8 mouse cellular contexts compared by ENCODE assay signal in genomic region chr7:45798931-45799330, GRCm38 (mm10). TPM values are rescaled to one million over a fixed set of nuclear protein-coding genes. Genes with fewer than 3 reads are reported as not detected.
A peak's percentile ranks its signal among the peaks of the same experiment; 100 is the strongest.
DNase-seq lines count a peak whose midpoint lies in the region; ATAC-seq and TF ChIP-seq lines count a peak whose summit lies in the region.

No protein-coding gene starts in this region.

- H3K36me3 ChIP-seq in lung, postnatal 0 days (ENCODE audit: insufficient read depth, low read length) = no peaks in the 10 kb centered on the region
- H3K36me3 ChIP-seq in intestine, postnatal 0 days (ENCODE audit: control insufficient read depth, insufficient read depth) = no peaks in the 10 kb centered on the region; the same call in 1 of the 2 replicates
- no peaks in the 10 kb centered on the region for H3K36me3 ChIP-seq in small intestine, adult 2 months (ENCODE audit: control insufficient read depth, insufficient read depth, low read length)

- DNase-seq in gastrocnemius, adult 2 months = no peak
- DNase-seq in gastrocnemius, postnatal 14 days = no peak
- DNase-seq in lung, postnatal 0 days (ENCODE audit: low spot score) = no peak
- no peak for DNase-seq in lung, adult 2 months

- no peak for TF ChIP-seq POLR2A in lung, adult 2 months (IDR thresholded peaks at IDR 0.05; ENCODE audit: borderline replicate concordance, extremely low read depth, low read depth, low read length)
- TF ChIP-seq POLR2A in small intestine, adult 2 months (IDR thresholded peaks at IDR 0.05; ENCODE audit: low read depth, low read length) = no peak

- H3K27me3 ChIP-seq in lung, postnatal 0 days (replicated peaks; ENCODE audit: insufficient read depth, low read length) = peaks cover 3% of the 10 kb centered on the region; the same call in 1 of the 2 replicates
- peaks cover 10% of the 10 kb centered on the region; the same call in 1 of the 2 replicates for H3K27me3 ChIP-seq in intestine, postnatal 0 days (replicated peaks; ENCODE audit: control insufficient read depth, insufficient read depth, low read length)
- H3K27me3 ChIP-seq in small intestine, adult 2 months (ENCODE audit: control insufficient read depth, insufficient read depth, low read length) = peaks cover 8% of the 10 kb centered on the region

- no peaks in the 10 kb centered on the region for H3K4me1 ChIP-seq in lung, postnatal 0 days (ENCODE audit: insufficient read depth, low read depth, low read length)
- peaks cover 3% of the 10 kb centered on the region; the same call in 1 of the 2 replicates for H3K4me1 ChIP-seq in lung, adult 2 months (ENCODE audit: control insufficient read depth, insufficient read depth, low read length)
- H3K4me1 ChIP-seq in intestine, postnatal 0 days (replicated peaks; ENCODE audit: control insufficient read depth, insufficient read depth, low read length) = no peaks in the 10 kb centered on the region
- H3K4me1 ChIP-seq in small intestine, adult 2 months (ENCODE audit: control insufficient read depth, insufficient read depth, insufficient read length, low read length) = peaks cover 22% of the 10 kb centered on the region

- no peaks in the 10 kb centered on the region for H3K9me3 ChIP-seq in lung, postnatal 0 days (ENCODE audit: low read length)
- H3K9me3 ChIP-seq in intestine, postnatal 0 days (ENCODE audit: control insufficient read depth) = no peaks in the 10 kb centered on the region

- intact Hi-C loops in gastrocnemius, adult 2 months (cut with DNase I) = no loop called here
- intact Hi-C loops in gastrocnemius, postnatal 14 days (cut with DNase I; ENCODE audit: low total_unique reads) = no loop called here

- no peak for ATAC-seq in lung, postnatal 0 days
- ATAC-seq in intestine, postnatal 0 days = no peak
- ATAC-seq in megakaryocyte-erythroid progenitor cell, adult 5-6 weeks (replicated peaks; ENCODE audit: low FRiP score, low TSS enrichment, poor library complexity, severe bottlenecking) = no peak
- ATAC-seq in monocyte, adult 5-6 weeks (replicated peaks; ENCODE audit: insufficient number of reproducible peaks, low FRiP score, low TSS enrichment, poor library complexity, severe bottlenecking) = no peak

- H3K4me2 ChIP-seq in lung, postnatal 0 days (replicated peaks; ENCODE audit: low read depth, low read length) = peak overlapping the region; percentile 76
- H3K4me2 ChIP-seq in intestine, postnatal 0 days (replicated peaks; ENCODE audit: low read depth) = peak overlapping the region; percentile 93; the same call in 1 of the 2 replicates

- H3K4me3 ChIP-seq in gastrocnemius, adult 2 months = peak overlapping the region; percentile 74
- H3K4me3 ChIP-seq in lung, postnatal 0 days (ENCODE audit: low read depth, low read length) = peak overlapping the region; percentile 34; the same call in 1 of the 2 replicates
- no peak overlapping the region for H3K4me3 ChIP-seq in lung, adult 2 months (replicated peaks; ENCODE audit: extremely low read depth, low read depth, low read length)
- peak overlapping the region; percentile 48 for H3K4me3 ChIP-seq in intestine, postnatal 0 days (ENCODE audit: low read depth, low read length)
- no peak overlapping the region for H3K4me3 ChIP-seq in small intestine, adult 2 months (ENCODE audit: low read depth, low read length)

- no peak for TF ChIP-seq CTCF in gastrocnemius, adult 2 months (IDR thresholded peaks at IDR 0.05)
- no peak for TF ChIP-seq CTCF in lung, postnatal 0 days (IDR thresholded peaks at IDR 0.05)
- TF ChIP-seq CTCF in lung, adult 2 months (IDR thresholded peaks at IDR 0.05; ENCODE audit: insufficient read depth, low read length) = no peak
- TF ChIP-seq CTCF in intestine, postnatal 0 days (IDR thresholded peaks at IDR 0.05; ENCODE audit: low read depth) = no peak
- no peak for TF ChIP-seq CTCF in small intestine, adult 2 months (IDR thresholded peaks at IDR 0.05; ENCODE audit: extremely low read depth, insufficient read length, insufficient replicate concordance, low read depth, low read length)

- TF ChIP-seq EP300 in lung, postnatal 0 days (IDR thresholded peaks at IDR 0.05) = no peak

- no peak overlapping the region for H3K9ac ChIP-seq in lung, postnatal 0 days (replicated peaks; ENCODE audit: low read depth)
- H3K9ac ChIP-seq in intestine, postnatal 0 days (ENCODE audit: low read depth, low read length) = no peak overlapping the region

- 40% methylated on average over 7 of the region's 7 CpGs for WGBS in lung, postnatal 0 days
- WGBS in lung, adult 2 months = 58% methylated on average over 7 of the region's 7 CpGs
- WGBS in intestine, postnatal 0 days = 58% methylated on average over 7 of the region's 7 CpGs
- 36% methylated on average over 7 of the region's 7 CpGs for WGBS in small intestine, adult 2 months

- H3K27ac ChIP-seq in gastrocnemius, adult 2 months = no peak overlapping the region
- H3K27ac ChIP-seq in lung, postnatal 0 days (ENCODE audit: low read length) = no peak overlapping the region
- H3K27ac ChIP-seq in intestine, postnatal 0 days (ENCODE audit: low read depth, low read length) = no peak overlapping the region
- H3K27ac ChIP-seq in small intestine, adult 2 months (ENCODE audit: insufficient read depth, low read depth, low read length) = peak overlapping the region; percentile 16; the same call in 1 of the 2 replicates

RNA-seq across cellular contexts. Expression of gene Sult2b1, which starts 14.5 kb away (rescaled TPM):
- total RNA-seq in gastrocnemius, adult 2 months (2021) = not detected
- total RNA-seq in gastrocnemius, postnatal 14 days (2021) = not detected
- 3.2 and 3.7 TPM in 2 replicates for polyA plus RNA-seq in lung, postnatal 0 days (2015; fragmentation: Nextera tagmentation; extraction: Ambion mirVana)
- 5.5 and 19.3 TPM in 2 replicates for polyA plus RNA-seq in lung, adult 2 months (2012; rRNA removed)
- polyA plus RNA-seq in intestine, postnatal 0 days (2015; fragmentation: Nextera tagmentation; extraction: Ambion mirVana) = 36.7 and 37.1 TPM in 2 replicates
- polyA plus RNA-seq in small intestine, adult 2 months (2012; rRNA removed) = 139 and 454 TPM in 2 replicates
- total RNA-seq in megakaryocyte-erythroid progenitor cell, adult 5-6 weeks (2014; fragmentation: Nextera tagmentation) = 0.84 TPM in 1 of 2 replicates, not detected in the other
- not detected in 2 replicates for total RNA-seq in megakaryocyte-erythroid progenitor cell, adult 5-6 weeks (2017)
- total RNA-seq in monocyte, adult 5-6 weeks (2017) = 1.3 to 7.5 TPM in 2 of 3 replicates, not detected in the other

RNA-seq across cellular contexts. Expression of gene Lmtk3, which starts 15.4 kb away (rescaled TPM):
- total RNA-seq in gastrocnemius, adult 2 months (2021) = under 1 TPM in 1 of 2 experiments, not detected in 1; 0.06 TPM
- total RNA-seq in gastrocnemius, postnatal 14 days (2021) = under 1 TPM; 0.11 to 0.39 TPM
- polyA plus RNA-seq in lung, postnatal 0 days (2015; fragmentation: Nextera tagmentation; extraction: Ambion mirVana) = 0.10 and 0.11 TPM in 2 replicates
- 0.70 and 1.5 TPM in 2 replicates for polyA plus RNA-seq in lung, adult 2 months (2012; rRNA removed)
- polyA plus RNA-seq in intestine, postnatal 0 days (2015; fragmentation: Nextera tagmentation; extraction: Ambion mirVana) = 0.08 and 0.29 TPM in 2 replicates
- polyA plus RNA-seq in small intestine, adult 2 months (2012; rRNA removed) = 1.9 and 2.1 TPM in 2 replicates
- total RNA-seq in megakaryocyte-erythroid progenitor cell, adult 5-6 weeks (2014; fragmentation: Nextera tagmentation) = not detected in 2 replicates
- total RNA-seq in megakaryocyte-erythroid progenitor cell, adult 5-6 weeks (2017) = not detected in 2 replicates
- total RNA-seq in monocyte, adult 5-6 weeks (2017) = not detected in 3 replicates

RNA-seq across cellular contexts. Expression of gene Cyth2, which starts 15.4 kb away (rescaled TPM):
- 10 to 100 TPM; 29.6 to 33.2 TPM for total RNA-seq in gastrocnemius, adult 2 months (2021)
- total RNA-seq in gastrocnemius, postnatal 14 days (2021) = 10 to 100 TPM; 34.6 to 35.8 TPM
- polyA plus RNA-seq in lung, postnatal 0 days (2015; fragmentation: Nextera tagmentation; extraction: Ambion mirVana) = 105 and 113 TPM in 2 replicates
- 42.6 and 57.7 TPM in 2 replicates for polyA plus RNA-seq in lung, adult 2 months (2012; rRNA removed)
- polyA plus RNA-seq in intestine, postnatal 0 days (2015; fragmentation: Nextera tagmentation; extraction: Ambion mirVana) = 61.9 and 66.4 TPM in 2 replicates
- polyA plus RNA-seq in small intestine, adult 2 months (2012; rRNA removed) = 19.2 and 51.4 TPM in 2 replicates
- total RNA-seq in megakaryocyte-erythroid progenitor cell, adult 5-6 weeks (2014; fragmentation: Nextera tagmentation) = 27.2 and 30.8 TPM in 2 replicates
- total RNA-seq in megakaryocyte-erythroid progenitor cell, adult 5-6 weeks (2017) = 36.9 and 38.0 TPM in 2 replicates
- total RNA-seq in monocyte, adult 5-6 weeks (2017) = 59.2 to 78.0 TPM (median 72.7 TPM) in 3 replicates

RNA-seq across cellular contexts. Expression of gene Kcnj14, which starts 25.7 kb away (rescaled TPM):
- under 1 TPM in 1 of 2 experiments, not detected in 1; 0.20 TPM for total RNA-seq in gastrocnemius, adult 2 months (2021)
- total RNA-seq in gastrocnemius, postnatal 14 days (2021) = under 1 TPM; 0.16 to 0.18 TPM
- polyA plus RNA-seq in lung, postnatal 0 days (2015; fragmentation: Nextera tagmentation; extraction: Ambion mirVana) = 0.20 and 0.35 TPM in 2 replicates
- polyA plus RNA-seq in lung, adult 2 months (2012; rRNA removed) = 0.43 and 0.49 TPM in 2 replicates
- 0.10 and 0.27 TPM in 2 replicates for polyA plus RNA-seq in intestine, postnatal 0 days (2015; fragmentation: Nextera tagmentation; extraction: Ambion mirVana)
- polyA plus RNA-seq in small intestine, adult 2 months (2012; rRNA removed) = 0.08 and 0.28 TPM in 2 replicates
- not detected in 2 replicates for total RNA-seq in megakaryocyte-erythroid progenitor cell, adult 5-6 weeks (2014; fragmentation: Nextera tagmentation)
- not detected in 2 replicates for total RNA-seq in megakaryocyte-erythroid progenitor cell, adult 5-6 weeks (2017)
- total RNA-seq in monocyte, adult 5-6 weeks (2017) = 0.19 TPM in 1 of 3 replicates, not detected in the others

RNA-seq across cellular contexts. Expression of gene Grwd1, which starts 31.8 kb away (rescaled TPM):
- total RNA-seq in gastrocnemius, adult 2 months (2021) = 10 to 100 TPM; 14.6 to 16.0 TPM
- 10 to 100 TPM; 10.5 to 16.5 TPM for total RNA-seq in gastrocnemius, postnatal 14 days (2021)
- 14.8 and 15.1 TPM in 2 replicates for polyA plus RNA-seq in lung, postnatal 0 days (2015; fragmentation: Nextera tagmentation; extraction: Ambion mirVana)
- polyA plus RNA-seq in lung, adult 2 months (2012; rRNA removed) = 7.9 and 11.8 TPM in 2 replicates
- 16.4 and 16.6 TPM in 2 replicates for polyA plus RNA-seq in intestine, postnatal 0 days (2015; fragmentation: Nextera tagmentation; extraction: Ambion mirVana)
- 8.5 and 10.1 TPM in 2 replicates for polyA plus RNA-seq in small intestine, adult 2 months (2012; rRNA removed)
- 45.7 and 67.7 TPM in 2 replicates for total RNA-seq in megakaryocyte-erythroid progenitor cell, adult 5-6 weeks (2014; fragmentation: Nextera tagmentation)
- 22.1 and 39.4 TPM in 2 replicates for total RNA-seq in megakaryocyte-erythroid progenitor cell, adult 5-6 weeks (2017)
- 5.8 to 8.7 TPM (median 6.7 TPM) in 3 replicates for total RNA-seq in monocyte, adult 5-6 weeks (2017)

Comparison
In these comparisons a context has a peak if more than half of its experiments do, and no peak if none do; other contexts are left out.
1. H3K4me3 ChIP-seq: peak in gastrocnemius, adult 2 months (single experiment), lung, postnatal 0 days (single experiment) and intestine, postnatal 0 days (single experiment); none in lung, adult 2 months (single experiment) and small intestine, adult 2 months (single experiment).